Mouse (Mus musculus) hindbrain, embryonic 16.5 days (tissue): Measurements from ENCODE around the gene Cx3cl1. TPM values are rescaled to one million over a fixed set of nuclear protein-coding genes. Genes with fewer than 3 reads are reported as not detected.

Source experiments
- ATAC-seq: fragments of 200-750 bp; cut with Nextera tagmentation; 2 replicates; pipeline ENCODE4 v1.8.0; 2017; ENCODE audit warnings: moderate TSS enrichment, moderate library complexity
- H3K27ac ChIP-seq: fragments of 300-500 bp; sonication (generic); 2 replicates; pipeline ENCODE4 v1.5.1; 2014; ENCODE audit warnings: low read depth, mild to moderate bottlenecking, control low read depth, low read length, moderate library complexity
- H3K27me3 ChIP-seq: fragments of 300-500 bp; sonication (generic); replicated peaks from 2 replicates; pipeline ENCODE4 v1.6.1; 2014; ENCODE audit warnings: low read length; ENCODE audit not compliant: control insufficient read depth, insufficient read depth
- H3K36me3 ChIP-seq: fragments of 300-500 bp; sonication (generic); 2 replicates; pipeline ENCODE4 v1.6.1; 2014; ENCODE audit warnings: mild to moderate bottlenecking, low read length, moderate library complexity, mixed read lengths; ENCODE audit not compliant: control insufficient read depth, insufficient read depth
- H3K4me1 ChIP-seq: fragments of 300-500 bp; sonication (generic); 2 replicates; pipeline ENCODE4 v1.6.1; 2014; ENCODE audit warnings: low read depth, low read length; ENCODE audit not compliant: control insufficient read depth, insufficient read depth
- H3K4me2 ChIP-seq: fragments of 300-500 bp; sonication (generic); 2 replicates; pipeline ENCODE4 v1.6.1; 2014; ENCODE audit warnings: mild to moderate bottlenecking, low read length, control low read depth, moderate library complexity
- H3K4me3 ChIP-seq: fragments of 300-500 bp; sonication (generic); 2 replicates; pipeline ENCODE4 v1.5.1; 2014; ENCODE audit warnings: mild to moderate bottlenecking, low read length, control low read depth, moderate library complexity
- H3K9ac ChIP-seq: fragments of 300-500 bp; sonication (generic); 2 replicates; pipeline ENCODE4 v1.6.1; 2014; ENCODE audit warnings: low read depth, mild to moderate bottlenecking, control low read depth, low read length, moderate library complexity
- H3K9me3 ChIP-seq: fragments of 300-500 bp; sonication (generic); 2 replicates; pipeline ENCODE4 v1.6.1; 2014; ENCODE audit warnings: mild to moderate bottlenecking, low read length, moderate library complexity; ENCODE audit not compliant: control insufficient read depth
- WGBS: fragments of 180-500 bp; shearing (Covaris S2); extraction: QIAGEN DNeasy Blood & Tissue Kit; methylation state at CpG from one replicate; pipeline ENCODE4 v1.1.7; 2014; 5-methylcytosine and 5-hydroxymethylcytosine counted together
- polyA plus RNA-seq: library from polyadenylated mRNA; unstranded; fragments of >200 nt; fragmentation: Nextera tagmentation; extraction: Ambion mirVana; gene quantifications from 2 replicates; pipeline ENCODE4 v1.2.1, GENCODE M21; 2015

Gene Cx3cl1
- 61.2 and 62.0 TPM in 2 replicates for polyA plus RNA-seq

DNA sequence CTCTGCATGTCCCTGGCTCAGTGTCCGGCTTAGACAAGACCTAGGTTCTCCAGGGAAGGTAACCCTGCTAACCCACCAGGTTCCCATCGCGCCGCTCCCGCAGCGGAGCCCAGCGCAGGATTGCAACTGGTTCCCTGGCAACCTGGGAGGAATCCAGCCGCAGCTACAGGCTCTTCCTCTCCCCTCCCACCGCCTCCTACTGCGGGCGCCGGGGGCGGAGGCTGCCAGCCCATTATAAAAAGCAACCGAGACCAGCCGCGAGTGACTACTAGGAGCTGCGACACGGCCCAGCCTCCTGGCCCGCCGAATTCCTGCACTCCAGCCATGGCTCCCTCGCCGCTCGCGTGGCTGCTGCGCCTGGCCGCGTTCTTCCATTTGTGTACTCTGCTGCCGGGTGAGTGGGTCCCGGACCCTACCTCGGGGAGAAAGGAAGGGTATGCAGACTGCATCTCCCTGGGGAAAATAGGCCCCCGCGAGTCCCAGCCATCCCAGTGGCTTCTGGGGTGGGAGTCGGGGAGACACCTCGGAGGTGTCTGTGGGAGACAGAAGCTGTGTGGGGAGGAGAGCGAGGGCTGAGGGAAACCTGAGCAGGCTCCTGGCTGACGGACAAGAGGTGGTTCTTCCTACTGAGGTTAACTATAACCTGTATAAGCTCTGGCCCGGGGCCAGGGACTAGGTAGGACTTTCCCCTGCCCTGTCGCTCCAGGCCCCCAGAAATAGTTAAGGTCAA is at the start of gene Cx3cl1:
Cx3cl1 (plus strand) TSS at position 69 of the 730 bp plus-strand sequence.
- Histone ChIP-seq H3K4me3 (peak within 1 kb of the TSS; percentile 52), H3K4me1 (peaks cover 27% of the 10 kb centered on the region), H3K27me3 (no peaks in the 10 kb centered on the region), H3K9ac (peak within 1 kb of the TSS; percentile 78), H3K9me3 (no peaks in the 10 kb centered on the region), H3K27ac (peak within 1 kb of the TSS; percentile 68), H3K4me2 (peak within 1 kb of the TSS; percentile 71), H3K36me3 (no peaks in the 10 kb centered on the region)
- 1% methylated on average over 37 of the region's 38 CpGs for WGBS
- peak; percentile 87 for ATAC-seq

DNA sequence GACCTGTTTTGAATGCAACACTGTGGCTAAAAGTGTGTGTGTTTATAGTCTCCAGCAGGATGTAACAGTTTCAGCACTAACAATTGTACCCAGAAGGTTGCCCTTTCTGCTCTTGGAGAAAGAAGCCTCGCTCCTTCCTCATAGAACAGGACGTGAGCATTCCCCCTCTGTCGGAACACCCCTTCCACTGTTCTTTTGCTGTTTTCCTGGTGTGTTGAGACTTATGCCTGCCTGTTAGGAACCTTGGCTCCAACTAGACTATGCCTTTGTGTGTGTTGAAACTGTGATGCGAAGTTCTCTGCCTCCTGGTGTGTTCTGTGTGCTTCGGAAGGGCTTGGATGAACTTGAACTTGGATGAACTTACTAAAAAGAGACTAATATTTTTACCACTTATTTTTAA is 45.8 kb upstream of the Cx3cl1 start:
- H3K4me3 ChIP-seq = no peak overlapping the region
- H3K9me3 ChIP-seq = no peaks in the 10 kb centered on the region
- 80% methylated on average over 5 of the region's 5 CpGs for WGBS
- no peak overlapping the region for H3K9ac ChIP-seq
- no peak overlapping the region for H3K4me2 ChIP-seq
- H3K27me3 ChIP-seq = no peaks in the 10 kb centered on the region
- no peaks in the 10 kb centered on the region for H3K36me3 ChIP-seq
- ATAC-seq = no peak
- no peaks in the 10 kb centered on the region for H3K4me1 ChIP-seq
- H3K27ac ChIP-seq = no peak overlapping the region

GRCm38 (mm10) chr8:94729301-94729700 is 42.5 kb upstream of the Cx3cl1 start:
- Histone ChIP-seq H3K9me3 (no peaks in the 10 kb centered on the region), H3K36me3 (no peaks in the 10 kb centered on the region), H3K27me3 (no peaks in the 10 kb centered on the region), H3K4me2 (no peak overlapping the region), H3K4me1 (no peaks in the 10 kb centered on the region), H3K27ac (no peak overlapping the region), H3K4me3 (no peak overlapping the region), H3K9ac (no peak overlapping the region)
- ATAC-seq = no peak
- 78% methylated on average over 4 of the region's 4 CpGs for WGBS

DNA sequence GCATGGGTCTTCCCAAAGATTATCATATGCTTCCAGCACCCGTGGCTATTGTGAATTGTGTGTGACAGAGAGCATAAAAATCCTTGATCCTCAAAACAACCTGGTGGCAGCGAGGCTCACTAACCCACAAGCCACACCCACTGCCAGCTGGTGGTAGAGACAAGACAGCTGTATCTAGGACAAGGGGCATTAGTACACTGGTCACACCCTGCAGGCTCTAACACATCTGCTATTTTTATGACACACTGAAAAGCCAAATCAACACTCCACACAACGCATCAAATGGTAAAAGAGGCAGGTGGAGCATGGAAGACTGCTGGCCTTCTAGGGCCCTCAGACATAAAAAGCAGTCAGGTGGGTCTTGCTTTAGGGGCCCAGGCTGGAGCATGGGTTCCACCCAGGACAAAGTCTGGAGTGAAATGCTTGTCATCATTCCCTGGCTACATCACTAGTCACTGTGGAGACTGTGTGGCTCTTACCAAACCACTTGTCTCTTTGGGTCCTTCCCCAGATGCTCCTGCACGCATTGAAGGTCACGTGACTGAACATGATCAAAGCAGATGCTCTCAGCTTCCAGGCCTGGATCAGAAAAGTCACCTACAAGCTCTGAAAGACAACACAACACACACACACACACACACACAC is 37.9 kb upstream of the Cx3cl1 start:
- H3K27me3 ChIP-seq = no peaks in the 10 kb centered on the region
- H3K4me3 ChIP-seq = no peak overlapping the region
- H3K4me1 ChIP-seq = no peaks in the 10 kb centered on the region
- no peak for ATAC-seq
- H3K9ac ChIP-seq = no peak overlapping the region
- H3K9me3 ChIP-seq = no peaks in the 10 kb centered on the region
- 70% methylated on average over 5 of the region's 5 CpGs for WGBS
- H3K27ac ChIP-seq = no peak overlapping the region
- no peaks in the 10 kb centered on the region for H3K36me3 ChIP-seq
- no peak overlapping the region for H3K4me2 ChIP-seq

DNA sequence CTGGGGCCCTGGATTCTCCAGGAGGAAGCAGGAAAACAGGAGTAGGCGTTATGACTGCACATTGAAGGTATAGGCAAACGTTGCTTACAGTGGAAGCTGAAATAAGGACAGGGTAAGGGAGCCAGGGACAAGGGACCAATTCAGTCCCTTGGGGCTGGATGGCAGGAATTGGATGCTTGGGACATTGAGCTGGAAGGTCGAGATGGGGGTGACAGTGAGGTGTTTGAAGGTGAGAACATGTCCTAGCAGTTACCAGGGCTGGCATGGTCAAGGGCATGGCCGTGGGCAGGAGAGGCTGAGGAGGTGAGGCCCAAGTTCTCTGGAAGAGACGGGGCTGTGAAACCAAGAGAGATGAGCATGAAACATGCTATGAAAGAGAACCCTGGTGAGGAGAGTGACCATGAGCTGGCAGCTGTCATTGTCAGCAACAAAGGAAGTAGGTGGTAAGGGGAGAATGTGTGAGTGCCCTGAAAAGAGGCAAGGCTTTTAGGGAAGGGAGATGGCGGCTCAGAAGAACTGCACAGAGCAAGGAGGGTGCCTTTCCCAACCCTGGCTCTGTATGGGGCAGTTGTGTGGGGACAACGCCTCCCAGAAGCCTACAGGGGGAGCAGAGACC is 37.0 kb upstream of the Cx3cl1 start:
- Histone ChIP-seq H3K27ac (no peak overlapping the region), H3K36me3 (no peaks in the 10 kb centered on the region), H3K4me2 (no peak overlapping the region), H3K27me3 (no peaks in the 10 kb centered on the region), H3K9me3 (no peaks in the 10 kb centered on the region), H3K4me3 (no peak overlapping the region), H3K4me1 (no peaks in the 10 kb centered on the region), H3K9ac (no peak overlapping the region)
- no peak for ATAC-seq
- WGBS = 79% methylated on average over 7 of the region's 7 CpGs

DNA sequence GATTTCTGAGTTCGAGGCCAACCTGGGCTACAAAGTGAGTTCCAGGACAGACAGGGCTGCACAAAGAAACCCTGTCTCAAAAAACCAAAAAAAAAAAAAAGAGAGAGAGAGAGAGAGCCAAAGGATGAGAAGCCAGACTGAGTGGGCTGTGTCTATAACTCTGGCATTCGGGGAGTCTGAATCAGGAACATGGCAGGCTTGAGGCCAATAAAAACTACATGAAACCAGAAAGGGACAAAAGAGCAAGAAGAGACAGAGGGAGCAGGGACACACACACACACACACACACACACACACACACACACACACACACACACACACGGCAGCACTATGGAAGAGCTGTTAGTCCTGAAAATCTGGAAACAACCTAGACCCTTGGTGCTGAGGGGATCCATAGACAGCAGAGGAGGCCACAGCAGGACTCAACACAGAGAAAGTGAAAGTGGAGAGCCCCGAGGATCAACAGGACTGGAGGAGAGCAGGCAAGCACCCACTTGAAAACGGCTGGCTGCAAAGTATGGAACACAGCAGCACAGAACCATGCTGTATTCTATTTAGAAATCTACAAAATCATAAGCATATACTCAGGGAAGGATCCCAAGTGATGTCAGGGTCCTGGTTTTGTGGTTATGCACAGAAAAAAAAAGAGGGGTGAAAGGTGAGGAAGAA is 36.2 kb upstream of the Cx3cl1 start:
- no peak overlapping the region for H3K27ac ChIP-seq
- H3K4me3 ChIP-seq = no peak overlapping the region
- no peak overlapping the region for H3K9ac ChIP-seq
- no peaks in the 10 kb centered on the region for H3K4me1 ChIP-seq
- H3K27me3 ChIP-seq = no peaks in the 10 kb centered on the region
- WGBS = 74% methylated on average over 5 of the region's 5 CpGs
- no peak for ATAC-seq
- H3K36me3 ChIP-seq = no peaks in the 10 kb centered on the region
- H3K4me2 ChIP-seq = no peak overlapping the region
- no peaks in the 10 kb centered on the region; the same call in 1 of the 2 replicates for H3K9me3 ChIP-seq

DNA sequence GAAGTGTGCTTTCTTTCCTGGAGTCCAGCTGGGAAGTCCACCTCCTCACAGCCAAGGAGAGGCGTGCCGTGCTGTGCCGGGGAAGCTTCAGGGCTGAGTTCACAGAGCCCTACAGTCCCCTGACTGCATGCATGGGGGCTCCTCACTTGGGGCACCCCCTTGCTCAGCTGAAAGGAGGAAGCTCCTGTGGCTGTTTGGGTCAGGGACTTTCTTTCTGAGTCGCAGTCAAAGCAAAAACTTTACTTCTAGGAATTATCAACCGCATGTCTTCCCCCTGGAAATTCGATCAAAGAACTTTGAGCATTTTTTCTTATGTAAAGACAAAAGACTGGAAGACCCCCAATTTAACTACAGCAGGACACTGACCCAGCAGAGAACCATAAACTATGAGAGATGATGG is 32.0 kb upstream of the Cx3cl1 start:
- H3K36me3 ChIP-seq = no peaks in the 10 kb centered on the region
- 80% methylated on average over 6 of the region's 6 CpGs for WGBS
- H3K4me1 ChIP-seq = no peaks in the 10 kb centered on the region
- ATAC-seq = no peak
- no peak overlapping the region for H3K4me3 ChIP-seq
- H3K27ac ChIP-seq = no peak overlapping the region
- H3K9ac ChIP-seq = no peak overlapping the region
- no peak overlapping the region for H3K4me2 ChIP-seq
- no peaks in the 10 kb centered on the region; the same call in 1 of the 2 replicates for H3K9me3 ChIP-seq
- H3K27me3 ChIP-seq = no peaks in the 10 kb centered on the region

- H3K27ac ChIP-seq = no peak overlapping the region
- no peak overlapping the region for H3K4me3 ChIP-seq
- H3K9me3 ChIP-seq = no peaks in the 10 kb centered on the region; the same call in 1 of the 2 replicates
- no peaks in the 10 kb centered on the region for H3K36me3 ChIP-seq
- no peaks in the 10 kb centered on the region for H3K27me3 ChIP-seq
- no peak overlapping the region for H3K4me2 ChIP-seq
- no peaks in the 10 kb centered on the region for H3K4me1 ChIP-seq
- ATAC-seq = no peak
- H3K9ac ChIP-seq = no peak overlapping the region
- 87% methylated on average over 3 of the region's 3 CpGs for WGBS
Observed at GRCm38 (mm10) chr8:94740591-94740990, 31.2 kb upstream of the Cx3cl1 start.

GRCm38 (mm10) chr8:94741726-94742125 is 30.1 kb upstream of the Cx3cl1 start:
- Histone ChIP-seq H3K9ac (no peak overlapping the region), H3K27ac (no peak overlapping the region), H3K27me3 (no peaks in the 10 kb centered on the region), H3K9me3 (no peaks in the 10 kb centered on the region; the same call in 1 of the 2 replicates), H3K4me1 (no peaks in the 10 kb centered on the region), H3K36me3 (no peaks in the 10 kb centered on the region), H3K4me3 (no peak overlapping the region), H3K4me2 (no peak overlapping the region)
- WGBS = 94% methylated on average over 4 of the region's 4 CpGs
- no peak for ATAC-seq
